Mouse (Mus musculus): ENCODE measurements around the gene Kif27.

DNA sequence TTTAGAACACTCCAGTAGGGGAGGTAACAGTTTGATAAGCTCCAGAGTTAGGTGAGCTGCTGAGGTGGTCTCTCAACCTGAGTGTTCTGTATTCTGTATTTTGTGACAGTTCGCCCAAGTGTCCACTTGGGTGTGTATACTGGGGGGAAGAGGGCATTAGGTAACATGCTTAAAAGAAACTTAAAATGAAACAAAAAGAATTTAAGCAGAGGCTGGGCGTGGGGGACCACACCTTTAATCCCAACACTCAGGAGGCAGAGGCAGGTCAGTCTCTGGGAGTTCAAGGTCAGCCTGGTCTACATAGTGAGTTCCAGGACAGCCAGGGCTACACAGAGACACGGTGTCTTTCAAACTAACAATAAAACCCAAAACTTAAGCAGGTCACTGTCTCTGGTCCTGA, 78.4 kb downstream of the Kif27 start:
- TF ChIP-seq POLR2A (IDR thresholded peaks at IDR 0.05; ENCODE audit: insufficient read depth, low read length), result no peak
- no peak for TF ChIP-seq CTCF (IDR thresholded peaks at IDR 0.05; ENCODE audit: low read depth, low read length)
